Mouse (Mus musculus): ENCODE data around the gene Hist1h2ag. TPM values are rescaled to one million over a fixed set of nuclear protein-coding genes. Genes with fewer than 3 reads are reported as not detected.
A peak's percentile ranks its signal among the peaks of the same experiment; 100 is the strongest.
"Not testable (repeated sequence)": the region's sequence is repeated elsewhere in the genome, so short reads cannot be mapped to it uniquely, and the experiment has no call there.

The Hist1h2ag gene
- 10 to 100 TPM; 41.1 to 45.0 TPM for total RNA-seq (2021)
- long read RNA-seq, experiment 1, result 0 reads
- long read RNA-seq, experiment 2, result 0 reads

- peak; percentile 78 to 79 for DNase-seq
Measured at GRCm38 (mm10) chr13:22042568-22043502, at the start of gene Hist1h2ag, which contains the start of gene Hist1h2bj. Gene Hist1h2ag, minus strand, starts transcription at chr13:22042944. Gene Hist1h2bj, plus strand, starts transcription at chr13:22043214.

GRCm38 (mm10) chr13:22084140-22084539 lies 41.4 kb upstream of the Hist1h2ag start, which contains the start of gene Vmn1r188:
Gene Vmn1r188, plus strand, starts transcription at chr13:22084440.
- not testable (repeated sequence) for DNase-seq

- no peak for DNase-seq
Measured at GRCm38 (mm10) chr13:22063468-22063867, 20.7 kb upstream of the Hist1h2ag start.

GRCm38 (mm10) chr13:22061422-22061821 lies 18.7 kb upstream of the Hist1h2ag start:
- no peak for DNase-seq

DNA sequence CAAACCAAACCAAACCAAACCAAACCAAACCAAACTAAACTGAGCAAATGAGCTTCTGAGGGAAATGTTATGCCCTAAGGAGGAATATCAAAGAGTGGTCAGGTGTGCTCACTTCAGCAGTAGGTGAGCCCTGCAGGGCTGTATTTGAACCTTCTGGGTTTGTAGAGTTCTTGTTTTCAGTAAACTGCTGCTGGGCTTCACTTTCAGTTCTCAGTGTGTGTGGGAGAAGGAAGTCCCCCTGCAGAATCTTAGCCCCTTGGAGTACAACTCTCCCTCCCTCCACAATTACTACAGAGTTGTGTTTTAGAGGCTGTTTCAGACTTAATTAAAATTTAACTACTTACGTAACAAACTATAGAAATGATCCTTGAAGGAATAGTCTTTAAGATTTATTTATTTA lies 11.0 kb upstream of the Hist1h2ag start:
- no peak for DNase-seq

- no peak for DNase-seq
Measured at GRCm38 (mm10) chr13:22051523-22051859, 8.7 kb upstream of the Hist1h2ag start.

GRCm38 (mm10) chr13:22050591-22051522 lies 8.1 kb upstream of the Hist1h2ag start:
- DNase-seq, result peak; percentile 94 to 97

DNA sequence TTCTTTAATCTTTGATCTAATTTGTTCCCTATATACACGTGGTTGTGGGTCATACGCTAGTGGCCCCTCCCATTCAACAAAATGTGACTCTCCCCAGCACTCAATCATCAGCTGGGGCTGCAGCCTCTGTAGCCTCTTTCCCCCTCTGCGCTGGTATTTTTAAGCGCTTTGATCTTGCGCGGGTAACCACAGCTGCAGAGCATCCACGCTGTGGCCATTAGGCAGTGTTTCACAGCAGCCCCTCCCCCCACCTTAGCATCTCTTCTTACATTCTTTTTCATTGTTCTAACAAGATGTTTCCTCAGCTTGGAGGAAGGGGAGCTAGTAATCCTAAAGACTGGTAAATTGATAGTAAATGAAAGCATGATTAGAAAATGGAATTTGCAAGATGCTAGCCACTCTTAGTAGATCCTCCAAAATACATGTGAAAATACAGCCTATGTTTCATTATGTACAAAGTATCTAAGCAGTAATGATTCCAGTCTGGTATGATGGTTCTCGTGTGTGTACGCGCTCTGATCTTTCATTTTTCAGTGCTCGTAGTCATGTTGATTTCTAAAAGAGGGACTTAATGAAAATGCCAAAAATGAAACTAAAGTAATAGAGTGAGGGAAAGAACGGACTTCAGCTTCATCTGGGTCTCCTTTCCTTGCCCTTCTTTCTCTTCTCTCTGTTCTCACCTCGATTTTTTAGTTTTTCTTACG lies 7.1 kb upstream of the Hist1h2ag start:
- DNase-seq, result peak in 1 of 2 experiments; percentile 48

DNA sequence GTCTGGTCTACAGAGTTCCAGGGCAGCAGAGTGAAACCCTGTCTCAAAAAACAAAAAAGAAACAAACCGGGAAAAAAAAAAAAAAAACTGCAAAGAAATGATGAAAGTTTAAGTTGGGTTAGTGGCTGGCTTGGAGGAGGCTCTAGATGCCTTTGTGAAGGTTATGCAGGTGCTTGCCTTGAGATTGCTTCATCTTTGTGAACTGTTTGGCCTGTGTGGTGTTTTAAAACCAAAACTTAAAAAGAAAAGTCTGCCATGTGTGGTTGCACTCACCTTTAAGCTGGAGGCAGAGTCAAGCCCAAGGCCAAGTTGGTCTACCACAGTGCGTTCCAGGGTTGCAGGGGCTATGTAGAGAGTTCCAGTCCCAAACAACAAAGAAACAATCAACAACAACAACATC lies 6.3 kb upstream of the Hist1h2ag start:
- DNase-seq, result no peak

- DNase-seq, result no peak
Measured at GRCm38 (mm10) chr13:22045311-22045710, 2.6 kb upstream of the Hist1h2ag start.

- DNase-seq, result no peak
Measured at GRCm38 (mm10) chr13:22044432-22045155, 1.9 kb upstream of the Hist1h2ag start.

GRCm38 (mm10) chr13:22043503-22044431 lies 1.0 kb upstream of the Hist1h2ag start:
- no peak for DNase-seq

GRCm38 (mm10) chr13:22041651-22042567 lies 835 bp downstream of the Hist1h2ag start:
- no peak for DNase-seq

DNA sequence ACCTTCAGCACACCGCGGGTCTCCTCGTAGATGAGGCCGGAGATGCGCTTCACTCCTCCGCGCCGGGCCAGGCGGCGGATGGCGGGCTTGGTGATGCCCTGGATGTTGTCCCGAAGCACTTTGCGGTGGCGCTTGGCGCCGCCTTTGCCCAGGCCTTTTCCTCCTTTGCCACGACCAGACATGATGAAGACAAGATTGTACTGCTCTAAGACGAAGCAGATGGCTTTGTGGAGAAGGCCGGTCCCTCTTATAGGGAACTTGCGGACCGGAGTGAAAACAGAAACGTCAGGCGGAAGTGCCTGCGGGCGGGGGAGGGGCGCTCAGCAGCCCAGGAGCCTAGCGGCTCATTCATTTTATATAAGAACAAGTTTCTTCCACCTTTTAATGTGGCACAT lies 1.6 kb downstream of the Hist1h2ag start, which contains the start of gene Hist1h4i:
TSS of gene Hist1h4i (minus strand) at position 221 of the 395 bp plus-strand sequence.
- DNase-seq, result peak; percentile 95 to 96

GRCm38 (mm10) chr13:22040464-22041141 lies 2.1 kb downstream of the Hist1h2ag start:
- no peak for DNase-seq

DNA sequence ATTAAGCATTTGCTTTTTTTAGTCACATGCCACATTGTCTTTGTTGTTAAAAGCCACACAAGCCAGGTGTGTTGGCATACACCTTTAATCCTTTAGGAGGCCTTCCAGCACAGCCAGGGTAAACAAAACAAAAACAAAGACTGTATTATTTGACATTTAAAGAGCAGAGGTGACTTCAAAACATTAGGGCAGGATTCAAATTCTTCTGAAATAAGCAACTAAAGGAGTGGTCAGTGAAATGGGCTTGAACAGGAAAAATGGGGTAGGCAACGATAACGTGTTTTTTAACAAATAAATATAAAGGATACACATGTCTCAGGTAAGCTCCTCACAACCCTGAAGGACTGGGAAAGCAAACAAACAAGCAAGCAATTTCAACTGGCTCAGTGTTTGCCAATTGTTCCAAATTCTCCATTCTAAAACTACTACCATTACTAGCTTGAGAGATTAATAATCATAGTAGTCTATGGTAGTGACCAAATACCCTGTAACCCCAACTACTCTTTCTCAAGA lies 2.7 kb downstream of the Hist1h2ag start:
- DNase-seq, result no peak

GRCm38 (mm10) chr13:22039364-22039763 lies 3.4 kb downstream of the Hist1h2ag start:
- no peak for DNase-seq

- no peak for DNase-seq
Measured at GRCm38 (mm10) chr13:22037415-22037814, 5.3 kb downstream of the Hist1h2ag start.
